Mouse (Mus musculus): ENCODE measurements around the gene Cacnb2.

Gene Cacnb2

DNA sequence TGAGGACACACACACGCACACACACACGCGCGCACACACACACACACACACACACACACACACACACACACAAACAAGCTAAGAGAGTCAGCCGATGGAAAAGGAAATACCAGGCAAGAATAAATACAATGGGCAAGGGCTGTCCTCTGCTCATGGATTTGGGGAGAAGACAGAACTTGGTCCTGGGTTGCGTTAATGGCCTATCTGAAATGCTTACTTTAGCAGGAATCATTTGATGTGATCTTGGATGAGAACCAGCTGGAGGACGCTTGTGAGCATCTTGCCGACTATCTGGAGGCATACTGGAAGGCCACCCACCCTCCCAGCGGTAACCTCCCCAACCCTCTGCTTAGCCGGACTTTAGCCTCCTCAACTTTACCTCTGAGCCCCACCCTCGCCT is 381.1 kb downstream of the Cacnb2 start:
- DNase-seq (ENCODE audit: low spot score in 2 of 2) = no peak

DNA sequence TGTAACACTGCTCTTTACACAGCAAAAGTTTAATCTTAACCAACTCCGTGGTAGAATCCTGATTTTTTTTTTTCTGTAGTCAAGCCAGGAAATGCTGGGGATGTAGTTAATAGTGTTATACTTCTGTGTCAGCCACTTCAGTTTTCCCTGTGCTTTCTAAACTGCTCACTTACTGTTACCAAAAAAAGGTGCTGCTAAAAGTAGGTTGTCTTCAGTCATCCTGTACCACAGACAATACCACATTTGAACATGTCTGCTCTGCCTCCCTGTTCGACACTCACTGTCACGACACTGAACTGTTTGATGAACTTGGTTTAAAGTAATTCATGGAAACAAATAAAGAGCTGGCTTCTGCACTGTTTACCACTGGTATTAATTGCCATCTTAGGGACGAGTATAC is 385.6 kb downstream of the Cacnb2 start:
- DNase-seq (ENCODE audit: low spot score in 2 of 2) = no peak

- DNase-seq (ENCODE audit: low spot score in 2 of 2) = no peak
Measured at GRCm38 (mm10) chr2:14989350-14989749, 386.5 kb downstream of the Cacnb2 start.

DNA sequence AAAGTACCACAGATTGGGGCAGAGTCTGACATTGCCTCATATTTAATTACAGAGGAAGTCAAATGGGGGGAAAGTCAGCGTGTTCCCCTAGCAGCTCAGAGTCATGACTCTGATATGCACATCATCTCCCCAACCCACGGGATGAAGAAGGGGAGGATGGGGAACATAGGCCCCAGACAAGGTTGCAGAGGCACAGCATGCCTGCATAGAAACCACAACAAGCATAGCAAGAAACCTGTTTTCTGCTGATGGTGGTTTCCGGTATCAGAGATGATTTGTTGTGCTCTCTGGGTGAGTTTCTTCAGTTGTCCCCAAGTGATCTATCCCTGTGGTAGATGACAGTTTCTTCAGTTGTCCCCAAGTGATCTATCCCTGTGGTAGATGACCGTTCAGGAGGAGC is 389.6 kb downstream of the Cacnb2 start:
- DNase-seq (ENCODE audit: low spot score in 2 of 2) = no peak

GRCm38 (mm10) chr2:14996036-14996435 is 393.1 kb downstream of the Cacnb2 start:
- no peak for DNase-seq (ENCODE audit: low spot score in 2 of 2)

DNA sequence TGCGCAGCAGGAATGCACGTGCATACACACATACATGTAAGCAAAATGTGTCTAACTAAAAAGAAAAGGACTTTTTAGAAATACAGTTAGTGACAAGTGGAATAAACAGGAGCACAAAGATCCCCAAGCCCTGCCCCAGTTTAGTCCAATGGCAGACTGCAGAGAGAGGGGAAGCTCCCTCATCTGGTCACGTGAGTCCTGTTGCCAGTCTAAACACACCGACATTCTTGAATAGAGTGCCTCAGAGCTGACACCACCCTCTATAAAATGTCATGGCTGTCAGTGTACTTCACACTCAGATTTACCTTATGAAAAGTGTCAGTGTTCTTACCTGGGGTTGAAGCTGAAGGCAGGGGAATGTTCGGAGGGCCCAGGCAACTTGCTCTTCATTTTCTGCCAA is 394.9 kb downstream of the Cacnb2 start:
- no peak for DNase-seq (ENCODE audit: low spot score in 2 of 2)

- DNase-seq (ENCODE audit: low spot score in 2 of 2) = no peak
Measured at GRCm38 (mm10) chr2:15007531-15007930, 404.6 kb downstream of the Cacnb2 start.

- no peak for DNase-seq (ENCODE audit: low spot score in 2 of 2)
Measured at GRCm38 (mm10) chr2:15008072-15008471, 405.2 kb downstream of the Cacnb2 start.

- no peak for DNase-seq (ENCODE audit: low spot score in 2 of 2)
Measured at GRCm38 (mm10) chr2:15026817-15027216, 423.9 kb downstream of the Cacnb2 start.

- no peak for DNase-seq (ENCODE audit: low spot score in 2 of 2)
Measured at GRCm38 (mm10) chr2:15027816-15028215, 424.9 kb downstream of the Cacnb2 start.

Data from spleen, postnatal 14 days (tissue).